Mouse (Mus musculus) hindbrain, embryonic 11.5 days (tissue): Measurements from ENCODE around the gene Mblac1. TPM values are rescaled to one million over a fixed set of nuclear protein-coding genes. Genes with fewer than 3 reads are reported as not detected.
A peak's percentile ranks its signal among the peaks of the same experiment; 100 is the strongest.
"Not testable (repeated sequence)": the region's sequence is repeated elsewhere in the genome, so short reads cannot be mapped to it uniquely, and the experiment has no call there.

ENCODE experiments used
- ATAC-seq: fragments of 200-750 bp; cut with Nextera tagmentation; 2 replicates; pipeline ENCODE4 v1.8.0; 2017; ENCODE audit warnings: mild to moderate bottlenecking, moderate TSS enrichment, moderate library complexity; ENCODE audit not compliant: low FRiP score
- DNase-seq: peaks from one replicate; pipeline ENCODE4 v3.0.0-alpha.2; 2015; ENCODE audit warnings: low spot score
- H3K27ac ChIP-seq: fragments of 300-500 bp; sonication (generic); 2 replicates; pipeline ENCODE4 v1.5.1; 2014; ENCODE audit warnings: mild to moderate bottlenecking, low read depth, low read length
- H3K27me3 ChIP-seq: fragments of 300-500 bp; sonication (generic); 2 replicates; pipeline ENCODE4 v1.6.1; 2014; ENCODE audit warnings: mild to moderate bottlenecking, low read length, moderate library complexity, mixed read lengths; ENCODE audit not compliant: control insufficient read depth, insufficient read depth
- H3K36me3 ChIP-seq: fragments of 300-500 bp; sonication (generic); 2 replicates; pipeline ENCODE4 v1.6.1; 2014; ENCODE audit warnings: mild to moderate bottlenecking, low read length, moderate library complexity, mixed read lengths; ENCODE audit not compliant: control insufficient read depth, insufficient read depth
- H3K4me1 ChIP-seq: fragments of 300-500 bp; sonication (generic); replicated peaks from 2 replicates; pipeline ENCODE4 v1.6.1; 2014; ENCODE audit warnings: low read length, mixed read lengths; ENCODE audit not compliant: control insufficient read depth, insufficient read depth
- H3K4me2 ChIP-seq: fragments of 300-500 bp; sonication (generic); replicated peaks from 2 replicates; pipeline ENCODE4 v1.6.1; 2014; ENCODE audit warnings: mild to moderate bottlenecking, low read depth, low read length
- H3K4me3 ChIP-seq: fragments of 300-500 bp; sonication (generic); 2 replicates; pipeline ENCODE4 v1.5.1; 2014; ENCODE audit warnings: low read depth, low read length
- H3K9ac ChIP-seq: fragments of 300-500 bp; sonication (generic); 2 replicates; pipeline ENCODE4 v1.6.1; 2014; ENCODE audit warnings: low read depth, low read length
- H3K9me3 ChIP-seq: fragments of 300-500 bp; sonication (generic); 2 replicates; pipeline ENCODE4 v1.6.1; 2016; ENCODE audit warnings: low read length; ENCODE audit not compliant: control insufficient read depth
- WGBS: fragments of 180-500 bp; shearing (Covaris S2); extraction: QIAGEN DNeasy Blood & Tissue Kit; methylation state at CpG from one replicate; pipeline ENCODE4 v1.1.7; 2014; 5-methylcytosine and 5-hydroxymethylcytosine counted together
- polyA plus RNA-seq: library from polyadenylated mRNA; unstranded; fragments of >200 nt; fragmentation: Nextera tagmentation; extraction: Ambion mirVana; gene quantifications from 2 replicates; pipeline ENCODE4 v1.2.1, GENCODE M21; 2014

Gene Mblac1
- polyA plus RNA-seq, 1 experiment from 2014 or later: 12.0 TPM

- Histone ChIP-seq H3K27me3 (no peaks in the 10 kb centered on the region), H3K9me3 (no peaks in the 10 kb centered on the region), H3K4me3 (no peak overlapping the region), H3K36me3 (no peaks in the 10 kb centered on the region), H3K9ac (no peak overlapping the region), H3K4me2 (peak overlapping the region; percentile 74), H3K27ac (no peak overlapping the region), H3K4me1 (no peaks in the 10 kb centered on the region)
- ATAC-seq: no peak
- no peak for DNase-seq
- WGBS: 78% methylated on average over 7 of the region's 7 CpGs
Observed at GRCm38 (mm10) chr5:138195463-138195862, 1.3 kb downstream of the Mblac1 start.

DNA sequence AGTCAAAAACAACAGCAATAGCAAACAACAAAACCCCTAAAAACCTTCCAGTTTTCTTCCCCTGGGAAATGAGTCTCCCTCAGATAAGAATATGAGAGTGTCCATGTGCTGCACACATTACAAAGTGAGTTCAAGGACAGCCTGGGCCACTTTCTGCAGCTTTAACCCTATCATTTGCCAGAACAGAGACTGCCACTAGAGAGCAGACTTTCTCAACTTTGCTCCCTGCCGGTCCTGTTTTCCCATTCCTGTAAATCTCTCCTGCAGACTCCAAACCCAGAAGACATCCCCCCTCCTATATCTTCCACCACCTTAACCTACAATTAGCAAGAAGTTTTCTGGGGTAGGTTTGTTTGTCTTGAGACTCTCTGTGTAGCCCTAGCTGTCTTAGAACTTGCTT, 5.5 kb downstream of the Mblac1 start:
- Histone ChIP-seq H3K9ac (no peak overlapping the region), H3K27me3 (no peaks in the 10 kb centered on the region), H3K9me3 (no peaks in the 10 kb centered on the region), H3K36me3 (no peaks in the 10 kb centered on the region), H3K4me2 (no peak overlapping the region), H3K4me1 (no peaks in the 10 kb centered on the region), H3K27ac (no peak overlapping the region), H3K4me3 (no peak overlapping the region)
- 25% methylated on average over 1 of the region's 1 CpGs for WGBS
- DNase-seq (peak; percentile 25), ATAC-seq (no peak)

DNA sequence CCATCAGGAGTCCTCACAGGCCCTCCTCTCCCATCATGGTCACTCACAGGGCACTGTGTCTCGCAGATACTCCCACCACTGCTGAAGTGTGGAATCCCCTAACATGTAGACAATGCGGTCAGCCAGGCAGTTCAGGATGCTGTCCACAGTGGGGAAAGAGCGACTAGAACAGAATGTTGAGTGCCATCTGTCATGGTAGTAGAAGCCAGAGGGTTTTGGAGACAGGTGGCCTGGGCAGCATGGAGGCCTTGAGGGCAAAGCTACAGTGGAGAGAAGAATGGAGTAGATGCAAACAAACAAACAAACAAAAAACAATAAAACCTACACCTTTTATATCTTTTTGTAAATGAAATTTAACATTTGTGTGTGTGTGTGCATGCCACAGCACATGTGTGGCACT, 8.0 kb downstream of the Mblac1 start:
- 87% methylated on average over 3 of the region's 3 CpGs for WGBS
- no peak overlapping the region for H3K9ac ChIP-seq
- H3K4me2 ChIP-seq: no peak overlapping the region
- H3K4me1 ChIP-seq: no peaks in the 10 kb centered on the region
- no peaks in the 10 kb centered on the region for H3K9me3 ChIP-seq
- H3K4me3 ChIP-seq: no peak overlapping the region
- ATAC-seq (no peak), DNase-seq (no peak)
- no peaks in the 10 kb centered on the region for H3K27me3 ChIP-seq
- no peaks in the 10 kb centered on the region for H3K36me3 ChIP-seq
- no peak overlapping the region for H3K27ac ChIP-seq

GRCm38 (mm10) chr5:138207253-138207652, 13.1 kb downstream of the Mblac1 start:
- no peak overlapping the region for H3K27ac ChIP-seq
- no peaks in the 10 kb centered on the region for H3K4me1 ChIP-seq
- H3K4me3 ChIP-seq: no peak overlapping the region
- no peaks in the 10 kb centered on the region for H3K27me3 ChIP-seq
- H3K9me3 ChIP-seq: no peaks in the 10 kb centered on the region
- WGBS: 78% methylated on average over 1 of the region's 1 CpGs
- DNase-seq (no peak), ATAC-seq (no peak)
- H3K9ac ChIP-seq: no peak overlapping the region
- H3K36me3 ChIP-seq: no peaks in the 10 kb centered on the region
- H3K4me2 ChIP-seq: no peak overlapping the region

GRCm38 (mm10) chr5:138207873-138208272, 13.8 kb downstream of the Mblac1 start:
- ATAC-seq (no peak), DNase-seq (no peak)
- Histone ChIP-seq H3K36me3 (no peaks in the 10 kb centered on the region), H3K27me3 (no peaks in the 10 kb centered on the region), H3K4me1 (no peaks in the 10 kb centered on the region), H3K4me2 (no peak overlapping the region), H3K4me3 (no peak overlapping the region), H3K9me3 (no peaks in the 10 kb centered on the region), H3K27ac (no peak overlapping the region), H3K9ac (no peak overlapping the region)
- WGBS: 84% methylated on average over 4 of the region's 4 CpGs

GRCm38 (mm10) chr5:138216632-138217031, 22.5 kb downstream of the Mblac1 start:
- H3K4me3 ChIP-seq, H3K27me3 ChIP-seq, H3K4me1 ChIP-seq, H3K36me3 ChIP-seq, DNase-seq, H3K9ac ChIP-seq, ATAC-seq, H3K4me2 ChIP-seq, H3K27ac ChIP-seq, H3K9me3 ChIP-seq: not testable (repeated sequence)
- WGBS: 93% methylated on average over 13 of the region's 13 CpGs

- no peaks in the 10 kb centered on the region for H3K9me3 ChIP-seq
- H3K9ac ChIP-seq: no peak overlapping the region
- no peak overlapping the region for H3K4me2 ChIP-seq
- DNase-seq (no peak), ATAC-seq (no peak)
- H3K27ac ChIP-seq: no peak overlapping the region
- 79% methylated on average over 2 of the region's 2 CpGs for WGBS
- H3K4me1 ChIP-seq: no peaks in the 10 kb centered on the region
- no peaks in the 10 kb centered on the region for H3K36me3 ChIP-seq
- H3K27me3 ChIP-seq: no peaks in the 10 kb centered on the region
- no peak overlapping the region for H3K4me3 ChIP-seq
Observed at GRCm38 (mm10) chr5:138219864-138220263, 25.8 kb downstream of the Mblac1 start.

- Histone ChIP-seq H3K9ac (no peak overlapping the region), H3K9me3 (no peaks in the 10 kb centered on the region), H3K27ac (no peak overlapping the region), H3K4me1 (no peaks in the 10 kb centered on the region), H3K27me3 (no peaks in the 10 kb centered on the region), H3K4me2 (no peak overlapping the region), H3K36me3 (no peaks in the 10 kb centered on the region), H3K4me3 (no peak overlapping the region)
- 24% methylated on average over 4 of the region's 4 CpGs for WGBS
- DNase-seq (peak; percentile 83), ATAC-seq (no peak)
Observed at GRCm38 (mm10) chr5:138222111-138222510, 28.0 kb downstream of the Mblac1 start.

DNA sequence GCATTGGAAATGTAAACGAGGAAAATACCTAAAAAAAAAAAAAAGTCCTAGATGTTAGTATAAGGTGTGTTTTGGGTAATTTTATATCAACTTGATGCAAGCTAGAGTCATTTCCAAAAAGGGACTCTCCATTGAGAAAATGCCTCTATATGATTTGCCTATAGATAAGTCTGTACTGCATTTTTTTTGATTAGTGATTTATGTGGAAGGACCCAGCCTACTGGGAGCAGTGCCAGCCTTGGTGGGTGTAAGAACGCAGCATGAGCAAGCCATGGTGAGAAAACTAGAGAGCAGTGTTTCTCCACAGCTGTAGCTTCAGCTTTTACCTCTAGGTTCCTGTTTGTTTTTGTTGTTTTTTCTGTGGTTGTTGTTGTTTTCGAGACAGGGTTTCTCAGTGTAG, 29.2 kb downstream of the Mblac1 start:
- no peak for ATAC-seq
- no peak for DNase-seq
- Histone ChIP-seq H3K36me3 (no peaks in the 10 kb centered on the region), H3K4me3 (no peak overlapping the region), H3K4me1 (no peaks in the 10 kb centered on the region), H3K27me3 (no peaks in the 10 kb centered on the region), H3K4me2 (no peak overlapping the region), H3K27ac (no peak overlapping the region), H3K9me3 (no peaks in the 10 kb centered on the region), H3K9ac (no peak overlapping the region)
- whole genome bisulfite sequencing: 75% methylated on average over 3 of the region's 3 CpGs
